ENCODE assay signal across 9 mouse cellular contexts in the genomic region with DNA sequence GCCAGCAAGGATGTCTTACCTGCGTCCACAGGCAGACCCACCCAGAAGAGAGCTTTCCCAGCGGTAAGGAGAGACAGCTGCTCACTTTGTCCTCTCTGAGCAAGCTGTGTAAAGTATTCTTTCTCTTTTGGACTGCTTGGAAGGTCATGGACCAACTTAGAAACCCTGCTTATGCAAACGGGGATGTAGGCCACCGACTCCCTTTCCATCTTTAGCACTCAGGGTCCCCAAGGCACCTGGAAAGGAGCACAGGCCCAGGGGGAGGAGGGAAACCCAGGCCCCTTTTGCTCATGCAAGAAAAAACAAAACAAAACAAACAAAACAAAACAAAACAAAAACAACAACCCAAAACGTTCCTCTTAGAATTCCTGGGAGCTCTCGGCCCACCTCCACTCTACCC. TPM values are rescaled to one million over a fixed set of nuclear protein-coding genes. Genes with fewer than 3 reads are reported as not detected.
DNase-seq lines count a peak whose midpoint lies in the region; ATAC-seq and TF ChIP-seq lines count a peak whose summit lies in the region.
"Had no signal": no experiment of that assay in that cellular context is flagged by ENCODE, and none has a peak within 500 bp of the region (broad histone marks: within the 10 kb centered on the region; RNA-seq: fewer than 3 reads in every experiment).

A gene (minus strand): TSS at position 101 of the 400 bp plus-strand sequence.

- H3K27me3 ChIP-seq in lung, embryonic 15.5 days = peaks cover 65% of the 10 kb centered on the region
- peaks cover 96% of the 10 kb centered on the region for H3K27me3 ChIP-seq in hindbrain, embryonic 10.5 days (ENCODE audit: insufficient read depth, poor library complexity, severe bottlenecking)
- peaks cover 71% of the 10 kb centered on the region for H3K27me3 ChIP-seq in midbrain, embryonic 11.5 days (ENCODE audit: control insufficient read depth, insufficient read depth, low read length)

- H3K9me3 ChIP-seq in lung, embryonic 15.5 days = no peaks in the 10 kb centered on the region
- no peaks in the 10 kb centered on the region for H3K9me3 ChIP-seq in hindbrain, embryonic 10.5 days
- H3K9me3 ChIP-seq in midbrain, embryonic 11.5 days (ENCODE audit: control insufficient read depth, low read length) = no peaks in the 10 kb centered on the region

- TF ChIP-seq CTCF in lung, adult 2 months (IDR thresholded peaks at IDR 0.05; ENCODE audit: insufficient read depth, low read length) = no peak

- H3K4me3 ChIP-seq in lung, embryonic 15.5 days = no peak within 1 kb of the TSS
- no peak within 1 kb of the TSS for H3K4me3 ChIP-seq in lung, adult 2 months (replicated peaks; ENCODE audit: extremely low read depth, low read depth, low read length)
- H3K4me3 ChIP-seq in hindbrain, embryonic 10.5 days = peak within 1 kb of the TSS; percentile 44
- H3K4me3 ChIP-seq in midbrain, embryonic 11.5 days (ENCODE audit: low read depth, low read length) = peak within 1 kb of the TSS; percentile 25

- WGBS in lung, embryonic 15.5 days = 27% methylated on average over 6 of the region's 6 CpGs
- 40% methylated on average over 6 of the region's 6 CpGs for WGBS in lung, adult 2 months
- 16% methylated on average over 6 of the region's 6 CpGs for WGBS in hindbrain, embryonic 10.5 days
- 13% methylated on average over 6 of the region's 6 CpGs for WGBS in midbrain, embryonic 11.5 days

- H3K4me2 ChIP-seq in lung, embryonic 15.5 days = peak within 1 kb of the TSS; percentile 16; the same call in 1 of the 2 replicates
- H3K4me2 ChIP-seq in midbrain, embryonic 11.5 days = peak within 1 kb of the TSS; percentile 45

- no peak for DNase-seq in lung, adult 2 months
- no peak for DNase-seq in hindbrain, embryonic 10.5 days (ENCODE audit: low spot score)
- DNase-seq in midbrain, embryonic 11.5 days (ENCODE audit: low spot score, missing footprints) = peak; percentile 84
- DNase-seq in natural killer cell, adult 2 months (ENCODE audit: low spot score in 2 of 2) = no peak
- DNase-seq in layer of hippocampus, postnatal 10 days (ENCODE audit: low spot score in 2 of 2) = no peak
- DNase-seq: kidney, adult 18-20 months had no signal

- H3K9ac ChIP-seq in lung, embryonic 15.5 days = no peak within 1 kb of the TSS
- peak within 1 kb of the TSS; percentile 48 for H3K9ac ChIP-seq in midbrain, embryonic 11.5 days (ENCODE audit: low read length)

- no peak for TF ChIP-seq POLR2A in lung, adult 2 months (IDR thresholded peaks at IDR 0.05; ENCODE audit: borderline replicate concordance, extremely low read depth, low read depth, low read length)

- H3K4me1 ChIP-seq in lung, embryonic 15.5 days = peaks cover 15% of the 10 kb centered on the region
- H3K4me1 ChIP-seq in lung, adult 2 months (ENCODE audit: control insufficient read depth, insufficient read depth, low read length) = peaks cover 2% of the 10 kb centered on the region; the same call in 1 of the 2 replicates
- peaks cover 89% of the 10 kb centered on the region for H3K4me1 ChIP-seq in hindbrain, embryonic 10.5 days (replicated peaks)
- H3K4me1 ChIP-seq in midbrain, embryonic 11.5 days (ENCODE audit: control insufficient read depth, insufficient read depth, low read length) = peaks cover 71% of the 10 kb centered on the region

- H3K36me3 ChIP-seq in lung, embryonic 15.5 days = no peaks in the 10 kb centered on the region
- no peaks in the 10 kb centered on the region for H3K36me3 ChIP-seq in hindbrain, embryonic 10.5 days
- H3K36me3 ChIP-seq in midbrain, embryonic 11.5 days (ENCODE audit: control insufficient read depth, insufficient read depth, low read length) = no peaks in the 10 kb centered on the region

- no peak for ATAC-seq in lung, embryonic 15.5 days (ENCODE audit: borderline replicate concordance, extremely low read depth, low FRiP score, low TSS enrichment)
- no peak for ATAC-seq in midbrain, embryonic 11.5 days (ENCODE audit: low FRiP score)
- ATAC-seq in megakaryocyte-erythroid progenitor cell, adult 5-6 weeks (replicated peaks; ENCODE audit: low FRiP score, low TSS enrichment, poor library complexity, severe bottlenecking) = no peak

- H3K27ac ChIP-seq in lung, embryonic 15.5 days = no peak within 1 kb of the TSS
- H3K27ac ChIP-seq in hindbrain, embryonic 10.5 days = peak within 1 kb of the TSS; percentile 81
- peak within 1 kb of the TSS; percentile 40 for H3K27ac ChIP-seq in midbrain, embryonic 11.5 days (ENCODE audit: low read depth, low read length)

RNA-seq across cellular contexts. Expression of the gene that starts here (rescaled TPM):
- polyA plus RNA-seq in lung, embryonic 15.5 days (2015; fragmentation: Nextera tagmentation; extraction: Ambion mirVana) = not detected in 2 replicates
- polyA plus RNA-seq in lung, adult 2 months (2012; rRNA removed) = 0.09 TPM in 1 of 2 replicates, not detected in the other
- polyA plus RNA-seq in hindbrain, embryonic 10.5 days (2016; fragmentation: Nextera tagmentation; extraction: Ambion mirVana) = 9.2 and 17.3 TPM in 2 replicates
- 8.6 and 12.6 TPM in 2 replicates for polyA plus RNA-seq in midbrain, embryonic 11.5 days (2014; fragmentation: Nextera tagmentation; extraction: Ambion mirVana)
- total RNA-seq in megakaryocyte-erythroid progenitor cell, adult 5-6 weeks (2014; fragmentation: Nextera tagmentation) = not detected in 2 replicates
- total RNA-seq in megakaryocyte-erythroid progenitor cell, adult 5-6 weeks (2017) = not detected in 2 replicates
- not detected for total RNA-seq in layer of hippocampus, postnatal 10 days (2021)
- total RNA-seq: liver, adult 2 months had no signal
- polyA plus RNA-seq: liver, adult 2 months had no signal

Comparison
In these comparisons a context has a peak if more than half of its experiments do, and no peak if none do; other contexts are left out.
1. H3K4me3 ChIP-seq: peak in hindbrain, embryonic 10.5 days (single experiment) and midbrain, embryonic 11.5 days (single experiment); none in lung, embryonic 15.5 days (single experiment) and lung, adult 2 months (single experiment).